Mouse (Mus musculus) liver, embryonic 11.5 days (tissue): ENCODE results near the gene Agxt. TPM values are rescaled to one million over a fixed set of nuclear protein-coding genes. Genes with fewer than 3 reads are reported as not detected.

Experiments
- ATAC-seq: fragments of 200-750 bp; cut with Nextera tagmentation; replicated peaks from 2 replicates; pipeline ENCODE4 v1.8.0; 2017; ENCODE audit warnings: moderate number of reproducible peaks, mild to moderate bottlenecking, moderate TSS enrichment, moderate library complexity; ENCODE audit not compliant: low FRiP score
- DNase-seq: peaks from one replicate; pipeline ENCODE4 v3.0.0-alpha.2; 2017; ENCODE audit warnings: low spot score
- H3K27ac ChIP-seq: fragments of 300-500 bp; sonication (generic); 2 replicates; pipeline ENCODE4 v1.5.1; 2014; ENCODE audit warnings: mild to moderate bottlenecking, low read depth, low read length, control low read depth
- H3K27me3 ChIP-seq: fragments of 300-500 bp; sonication (generic); replicated peaks from 2 replicates; pipeline ENCODE4 v1.6.1; 2014; ENCODE audit warnings: low read length, mixed read lengths; ENCODE audit not compliant: control insufficient read depth, insufficient read depth
- H3K36me3 ChIP-seq: fragments of 300-500 bp; sonication (generic); 2 replicates; pipeline ENCODE4 v1.6.1; 2014; ENCODE audit warnings: mild to moderate bottlenecking, low read length, moderate library complexity, mixed read lengths; ENCODE audit not compliant: control insufficient read depth, insufficient read depth
- H3K4me1 ChIP-seq: fragments of 300-500 bp; sonication (generic); replicated peaks from 2 replicates; pipeline ENCODE4 v1.6.1; 2014; ENCODE audit warnings: low read length, mixed read lengths; ENCODE audit not compliant: control insufficient read depth, insufficient read depth
- H3K4me2 ChIP-seq: fragments of 300-500 bp; sonication (generic); 2 replicates; pipeline ENCODE4 v1.6.1; 2014; ENCODE audit warnings: mild to moderate bottlenecking, control low read depth, moderate library complexity
- H3K4me3 ChIP-seq: fragments of 300-500 bp; sonication (generic); 2 replicates; pipeline ENCODE4 v1.5.1; 2014; ENCODE audit warnings: low read depth, low read length, control low read depth
- H3K9ac ChIP-seq: fragments of 300-500 bp; sonication (generic); 2 replicates; pipeline ENCODE4 v1.6.1; 2014; ENCODE audit warnings: low read depth, low read length, control low read depth
- H3K9me3 ChIP-seq: fragments of 300-500 bp; sonication (generic); 2 replicates; pipeline ENCODE4 v1.6.1; 2016; ENCODE audit warnings: low read length, inconsistent platforms, mixed read lengths; ENCODE audit not compliant: control insufficient read depth
- WGBS: fragments of 180-500 bp; shearing (Covaris S2); extraction: QIAGEN DNeasy Blood & Tissue Kit; methylation state at CpG from one replicate; pipeline ENCODE4 v1.1.7; 2014; 5-methylcytosine and 5-hydroxymethylcytosine counted together
- polyA plus RNA-seq: library from polyadenylated mRNA; unstranded; fragments of >200 nt; fragmentation: Nextera tagmentation; extraction: Ambion mirVana; gene quantifications from 2 replicates; pipeline ENCODE4 v1.2.1, GENCODE M21; 2014

The Agxt gene
- polyA plus RNA-seq, 1 experiment from 2014 or later: 1.1 TPM

DNA sequence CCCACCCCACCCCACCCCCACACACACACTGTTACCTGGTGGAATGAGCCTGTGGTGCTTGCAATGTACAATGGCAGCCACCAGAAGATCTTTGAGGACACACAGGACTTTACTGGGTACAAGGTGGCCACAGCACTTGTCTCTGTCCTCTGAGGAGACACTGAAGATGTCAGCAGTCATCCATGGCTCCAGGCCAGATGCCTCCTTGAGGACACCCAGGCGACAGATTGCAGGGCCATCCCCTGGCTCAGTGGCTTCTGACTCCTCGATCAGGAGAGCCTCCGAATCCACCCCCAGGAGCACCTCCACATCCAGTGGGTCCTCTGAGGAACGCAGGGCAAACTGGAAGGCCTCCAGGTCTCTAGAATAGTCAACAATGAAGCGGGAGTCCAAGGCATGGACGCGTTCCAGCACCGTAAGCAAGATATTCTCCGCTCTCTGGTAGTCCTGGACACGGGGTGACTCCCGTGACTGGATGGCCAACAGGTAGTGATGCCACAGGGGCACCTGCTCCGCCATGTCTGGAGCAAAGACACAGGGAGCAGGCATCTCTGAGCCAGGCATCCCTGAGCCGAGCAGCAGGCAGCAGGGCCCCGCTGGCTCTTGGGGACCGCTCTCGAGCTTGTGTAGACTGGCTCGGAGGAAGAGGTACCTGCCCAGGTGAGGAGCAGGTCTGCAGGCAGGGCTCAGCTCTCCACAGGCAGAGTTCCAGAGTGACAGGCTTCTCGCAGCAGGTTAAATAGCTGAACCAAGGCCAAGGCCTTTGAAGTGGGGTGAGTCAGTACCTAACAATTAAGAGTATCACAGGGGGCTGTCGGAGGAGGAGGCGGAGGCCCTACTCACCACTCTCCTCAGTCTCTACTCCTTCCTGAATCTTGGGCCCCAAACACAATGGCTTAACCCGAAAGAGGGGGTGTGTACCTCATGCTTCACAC is 24.8 kb downstream of the Agxt start:
- Histone ChIP-seq H3K36me3 (no peaks in the 10 kb centered on the region), H3K4me1 (no peaks in the 10 kb centered on the region), H3K4me3 (no peak overlapping the region), H3K4me2 (no peak overlapping the region), H3K9ac (no peak overlapping the region), H3K27me3 (no peaks in the 10 kb centered on the region), H3K9me3 (no peaks in the 10 kb centered on the region), H3K27ac (no peak overlapping the region)
- 76% methylated on average over 21 of the region's 21 CpGs for WGBS
- DNase-seq: no peak
- no peak for ATAC-seq

DNA sequence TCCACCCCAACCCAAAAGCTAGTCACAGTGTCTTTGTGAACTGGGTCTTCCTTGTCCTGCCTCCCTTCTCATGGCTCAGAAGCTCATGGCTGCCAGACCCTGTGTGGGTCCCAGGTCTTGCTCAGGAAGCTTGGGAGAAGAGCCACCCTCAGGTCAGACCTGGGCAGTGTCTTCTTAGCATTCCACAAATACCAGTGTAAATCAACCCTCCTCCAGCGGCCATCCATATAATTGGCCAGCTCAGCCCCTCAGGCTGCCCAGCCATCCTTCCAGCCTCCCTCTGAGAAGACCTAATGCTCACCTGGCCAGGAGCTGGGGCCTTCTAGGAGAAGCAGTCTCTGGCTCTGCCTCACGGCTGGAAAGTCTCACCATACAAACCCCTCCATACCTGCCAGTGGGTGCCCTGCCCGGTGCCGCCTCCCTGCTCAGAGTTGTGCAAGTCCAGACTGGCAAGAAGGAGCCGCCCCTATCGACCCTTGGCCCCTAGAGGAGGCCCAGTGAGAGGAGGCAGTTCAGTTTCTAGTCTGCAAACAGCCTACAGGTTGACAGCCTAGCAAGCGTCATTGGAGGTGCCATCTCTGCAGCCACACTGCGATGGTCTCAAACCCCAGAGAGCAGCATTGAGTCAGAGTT is 25.6 kb downstream of the Agxt start, which contains the start of gene 2310007B03Rik:
Gene 2310007B03Rik (minus strand): TSS at position 448 of the 633 bp plus-strand sequence.
- Histone ChIP-seq H3K36me3 (no peaks in the 10 kb centered on the region), H3K27me3 (no peaks in the 10 kb centered on the region), H3K9ac (no peak within 1 kb of the TSS), H3K4me2 (no peak within 1 kb of the TSS), H3K27ac (no peak within 1 kb of the TSS), H3K9me3 (no peaks in the 10 kb centered on the region), H3K4me1 (no peaks in the 10 kb centered on the region), H3K4me3 (no peak within 1 kb of the TSS)
- DNase-seq (no peak), ATAC-seq (no peak)
- 65% methylated on average over 8 of the region's 8 CpGs for WGBS

DNA sequence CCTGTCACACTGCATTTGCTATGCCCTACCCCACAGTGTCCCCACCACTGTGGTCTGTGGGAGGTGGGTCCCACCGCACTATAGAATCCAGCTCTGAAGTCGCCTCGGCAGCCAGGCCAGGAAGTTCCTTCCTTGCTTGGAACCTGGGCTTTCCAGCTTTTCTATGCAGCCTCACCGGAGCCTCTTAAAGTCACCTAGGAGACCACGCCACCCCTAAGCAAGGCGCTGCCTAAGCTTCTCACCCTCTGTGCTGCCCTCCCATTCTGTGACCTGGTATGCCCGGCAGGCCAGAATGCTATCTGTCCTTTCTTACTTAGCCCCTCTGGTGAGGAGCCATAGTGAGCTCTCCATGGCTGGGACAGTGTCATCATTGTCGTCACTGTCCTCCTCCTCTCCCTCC is 26.3 kb downstream of the Agxt start:
- H3K27ac ChIP-seq: no peak overlapping the region
- no peak for DNase-seq
- H3K36me3 ChIP-seq: no peaks in the 10 kb centered on the region
- 71% methylated on average over 8 of the region's 8 CpGs for WGBS
- H3K4me3 ChIP-seq: no peak overlapping the region
- H3K27me3 ChIP-seq: no peaks in the 10 kb centered on the region
- ATAC-seq: no peak
- H3K9ac ChIP-seq: no peak overlapping the region
- H3K4me1 ChIP-seq: no peaks in the 10 kb centered on the region
- H3K4me2 ChIP-seq: no peak overlapping the region
- no peaks in the 10 kb centered on the region for H3K9me3 ChIP-seq

- Histone ChIP-seq H3K4me1 (no peaks in the 10 kb centered on the region), H3K27ac (no peak overlapping the region), H3K4me2 (no peak overlapping the region), H3K9ac (no peak overlapping the region), H3K9me3 (no peaks in the 10 kb centered on the region), H3K36me3 (no peaks in the 10 kb centered on the region), H3K27me3 (no peaks in the 10 kb centered on the region), H3K4me3 (no peak overlapping the region)
- DNase-seq (no peak), ATAC-seq (no peak)
- WGBS: 73% methylated on average over 10 of the region's 10 CpGs
Measured at GRCm38 (mm10) chr1:93161921-93162320, 26.9 kb downstream of the Agxt start.

DNA sequence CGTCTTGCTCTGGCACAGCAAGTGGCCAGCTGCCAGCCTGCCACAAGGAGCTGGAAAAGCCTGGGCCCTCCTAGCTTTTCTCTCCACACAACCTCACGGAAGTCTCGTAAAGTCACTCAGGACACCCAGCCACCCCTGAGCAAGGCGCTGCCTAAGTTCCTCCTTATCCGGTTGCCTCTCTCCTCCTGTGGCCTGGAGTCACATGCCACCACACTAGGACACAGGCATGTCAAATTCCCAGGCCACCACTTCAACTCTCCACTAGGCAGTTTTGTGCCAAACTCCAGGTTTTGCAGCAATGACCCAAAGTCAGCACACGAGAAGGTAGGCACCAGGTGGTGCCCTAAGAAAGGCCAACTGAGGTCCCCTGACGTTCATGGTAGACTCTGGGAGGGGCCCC is 27.5 kb downstream of the Agxt start:
- 75% methylated on average over 7 of the region's 7 CpGs for WGBS
- no peak overlapping the region for H3K4me3 ChIP-seq
- H3K36me3 ChIP-seq: no peaks in the 10 kb centered on the region
- H3K9ac ChIP-seq: no peak overlapping the region
- no peak overlapping the region for H3K4me2 ChIP-seq
- H3K4me1 ChIP-seq: no peaks in the 10 kb centered on the region
- no peaks in the 10 kb centered on the region for H3K9me3 ChIP-seq
- no peak for ATAC-seq
- no peaks in the 10 kb centered on the region for H3K27me3 ChIP-seq
- no peak overlapping the region for H3K27ac ChIP-seq
- DNase-seq: no peak

DNA sequence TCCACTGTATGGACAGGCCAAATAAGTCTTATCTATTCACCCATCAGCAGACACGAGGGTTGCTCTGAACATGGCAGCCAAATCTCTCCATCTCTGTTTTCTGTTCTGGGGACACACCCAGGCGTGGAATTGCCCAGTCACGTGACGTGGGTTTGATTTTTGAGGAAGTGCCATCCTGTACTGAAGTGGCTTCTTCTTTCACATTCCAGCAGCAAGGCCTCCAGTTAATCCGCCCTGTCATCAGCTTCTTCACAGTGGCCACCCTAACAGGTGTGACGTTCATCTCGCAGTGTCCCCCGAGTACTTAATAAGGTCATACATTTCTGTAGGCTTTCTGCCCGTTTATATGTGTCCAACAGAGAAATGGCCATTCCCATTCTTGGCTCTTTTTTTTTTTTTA is 30.4 kb downstream of the Agxt start:
- Histone ChIP-seq H3K27me3 (no peaks in the 10 kb centered on the region), H3K9me3 (no peaks in the 10 kb centered on the region), H3K36me3 (no peaks in the 10 kb centered on the region), H3K27ac (no peak overlapping the region), H3K4me2 (no peak overlapping the region), H3K4me3 (no peak overlapping the region), H3K4me1 (no peaks in the 10 kb centered on the region), H3K9ac (no peak overlapping the region)
- WGBS: 60% methylated on average over 9 of the region's 9 CpGs
- ATAC-seq (no peak), DNase-seq (no peak)

GRCm38 (mm10) chr1:93166346-93167079 is 31.5 kb downstream of the Agxt start:
- WGBS: 73% methylated on average over 11 of the region's 11 CpGs
- Histone ChIP-seq H3K27me3 (no peaks in the 10 kb centered on the region), H3K27ac (no peak overlapping the region), H3K4me3 (no peak overlapping the region), H3K9ac (no peak overlapping the region), H3K36me3 (no peaks in the 10 kb centered on the region), H3K4me2 (no peak overlapping the region), H3K9me3 (no peaks in the 10 kb centered on the region), H3K4me1 (no peaks in the 10 kb centered on the region)
- ATAC-seq (no peak), DNase-seq (no peak)

- Histone ChIP-seq H3K36me3 (no peaks in the 10 kb centered on the region), H3K9me3 (no peaks in the 10 kb centered on the region), H3K9ac (no peak within 1 kb of the TSS), H3K27ac (no peak within 1 kb of the TSS), H3K27me3 (no peaks in the 10 kb centered on the region), H3K4me1 (no peaks in the 10 kb centered on the region), H3K4me2 (no peak within 1 kb of the TSS), H3K4me3 (no peak within 1 kb of the TSS)
- DNase-seq: no peak
- 54% methylated on average over 10 of the region's 10 CpGs for WGBS
- ATAC-seq: no peak
Measured at GRCm38 (mm10) chr1:93168295-93168775, 33.3 kb downstream of the Agxt start, which contains the start of gene Crocc2. Crocc2 (plus strand) TSS chr1:93168725.
